Mouse (Mus musculus) spleen, postnatal 14 days (tissue): ENCODE results near the gene Gstm6.
"Not testable (repeated sequence)": the region's sequence is repeated elsewhere in the genome, so short reads cannot be mapped to it uniquely, and the experiment has no call there.

ENCODE experiments used
- DNase-seq, 2 experiments: peaks; one replicate each; pipeline ENCODE4 v3.0.0; 2021 to 2022; ENCODE audit warnings: low spot score in 2 of 2

Gstm6 gene

DNA sequence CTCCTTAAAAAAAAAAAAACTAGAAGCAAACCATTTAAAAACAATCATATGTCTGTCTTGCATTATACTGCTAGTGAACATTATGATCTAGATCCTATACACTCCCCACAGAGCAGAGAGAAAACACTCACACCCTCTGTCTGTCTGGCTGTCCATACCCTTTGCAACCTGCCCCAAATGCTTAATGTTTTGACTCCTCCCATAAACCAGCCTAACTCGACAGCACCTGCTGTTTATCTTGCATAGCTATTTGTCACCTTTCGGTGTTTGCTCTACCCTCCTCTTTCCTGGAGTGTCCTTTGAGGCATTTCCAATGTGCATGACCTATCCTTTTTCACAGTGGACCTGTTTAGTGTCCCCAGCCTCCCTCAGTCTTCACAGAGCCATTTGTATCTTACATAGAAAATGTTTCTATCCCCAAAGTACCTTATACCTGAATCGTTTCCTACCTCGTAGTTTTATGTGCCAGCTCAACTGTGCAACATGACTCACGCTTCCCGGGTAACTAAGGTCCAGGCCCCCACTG, 48.3 kb downstream of the Gstm6 start:
- DNase-seq, result no peak

DNA sequence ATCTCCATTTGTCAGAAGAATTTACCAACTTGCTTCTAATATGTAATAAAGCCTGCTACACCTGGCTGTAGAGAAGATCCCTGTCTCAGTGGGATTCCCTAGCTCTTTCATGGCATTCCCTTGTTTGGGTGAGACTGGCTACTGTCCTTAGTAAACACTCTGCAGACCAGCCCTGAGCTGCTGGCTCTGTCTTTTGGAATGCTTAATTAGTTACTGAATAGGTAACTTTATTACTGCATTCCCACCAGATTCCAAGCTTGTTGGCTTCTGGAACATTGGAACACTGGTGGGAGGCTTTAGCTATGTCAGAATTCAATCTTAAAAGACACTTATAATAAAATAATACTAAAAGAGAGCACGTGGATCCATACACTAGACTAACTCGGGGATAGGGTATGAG, 54.3 kb downstream of the Gstm6 start:
- DNase-seq, result not testable (repeated sequence)
